Mouse (Mus musculus): Measurements from ENCODE around the gene Hoxc4. TPM values are rescaled to one million over a fixed set of nuclear protein-coding genes. Genes with fewer than 3 reads are reported as not detected.

The Hoxc4 gene
- polyA plus RNA-seq, 1 experiment from 2014 or later: 61.2 TPM

DNA sequence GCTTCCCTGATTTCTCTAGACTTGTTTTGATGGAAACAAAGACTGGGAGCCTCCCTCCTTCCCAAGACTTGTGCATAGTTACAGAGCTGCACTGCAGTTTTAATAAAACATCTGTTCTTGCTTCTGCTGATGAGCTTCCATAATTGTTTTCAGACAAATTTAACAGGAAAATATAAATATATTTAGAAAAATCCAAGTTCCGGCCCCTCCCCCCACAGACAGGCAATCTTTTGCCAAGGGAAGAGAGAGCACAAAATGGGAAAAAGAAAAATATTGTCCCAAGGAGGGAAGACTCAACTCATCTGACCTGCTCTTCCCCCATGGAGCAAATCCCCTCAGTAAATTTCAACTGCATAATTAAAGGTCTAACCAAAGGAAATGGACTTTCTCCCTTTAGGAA is 12.4 kb upstream of the Hoxc4 start:
- H3K4me2 ChIP-seq (ENCODE audit: low read length): no peak overlapping the region
- no peak overlapping the region for H3K4me3 ChIP-seq (ENCODE audit: low read length)
- H3K9ac ChIP-seq (ENCODE audit: low read depth, low read length): no peak overlapping the region
- 16% methylated on average over 1 of the region's 1 CpGs for WGBS
- H3K4me1 ChIP-seq (ENCODE audit: control insufficient read depth, insufficient read depth, low read depth, low read length): no peaks in the 10 kb centered on the region
- H3K9me3 ChIP-seq (ENCODE audit: control insufficient read depth, low read length): no peaks in the 10 kb centered on the region
- H3K36me3 ChIP-seq (ENCODE audit: control insufficient read depth, insufficient read depth, low read length): no peaks in the 10 kb centered on the region
- H3K27me3 ChIP-seq (replicated peaks; ENCODE audit: control insufficient read depth, insufficient read depth, low read length): peaks cover 78% of the 10 kb centered on the region
- H3K27ac ChIP-seq (ENCODE audit: low read depth, low read length): no peak overlapping the region
- no peak for ATAC-seq

DNA sequence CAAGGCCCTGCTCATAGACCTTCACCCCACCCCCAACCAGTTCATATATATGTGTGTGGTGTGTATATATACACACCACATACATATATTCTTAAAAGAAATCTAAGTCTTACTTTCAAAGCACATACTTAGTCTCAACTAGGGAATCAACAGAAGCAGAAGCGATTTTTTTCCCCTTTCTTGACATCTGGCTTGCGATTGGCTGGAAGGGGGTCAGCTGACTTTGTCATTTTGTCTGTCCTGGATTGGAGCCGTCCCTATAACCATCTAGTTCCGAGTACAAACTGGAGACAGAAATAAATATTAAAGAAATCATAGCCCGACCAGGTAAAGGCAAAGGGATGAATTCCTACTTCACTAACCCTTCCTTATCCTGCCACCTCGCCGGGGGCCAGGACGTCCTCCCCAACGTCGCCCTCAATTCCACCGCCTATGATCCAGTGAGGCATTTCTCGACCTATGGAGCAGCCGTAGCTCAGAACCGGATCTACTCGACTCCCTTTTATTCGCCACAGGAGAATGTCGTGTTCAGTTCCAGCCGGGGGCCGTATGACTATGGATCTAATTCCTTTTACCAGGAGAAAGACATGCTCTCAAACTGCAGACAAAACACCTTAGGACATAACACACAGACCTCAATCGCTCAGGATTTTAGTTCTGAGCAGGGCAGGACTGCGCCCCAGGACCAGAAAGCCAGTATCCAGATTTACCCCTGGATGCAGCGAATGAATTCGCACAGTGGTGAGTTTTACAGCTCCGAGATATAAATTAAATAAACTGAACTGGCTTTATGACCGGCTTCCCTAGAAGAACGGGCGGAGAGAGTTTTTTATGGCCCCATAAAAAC is 9.2 kb upstream of the Hoxc4 start:
- Histone ChIP-seq H3K27me3 (replicated peaks; ENCODE audit: control insufficient read depth, insufficient read depth, low read length) (peaks cover 73% of the 10 kb centered on the region), H3K36me3 (ENCODE audit: control insufficient read depth, insufficient read depth, low read length) (no peaks in the 10 kb centered on the region), H3K4me2 (ENCODE audit: low read length) (peak overlapping the region; percentile 40), H3K4me1 (ENCODE audit: control insufficient read depth, insufficient read depth, low read depth, low read length) (peaks cover 3% of the 10 kb centered on the region), H3K4me3 (ENCODE audit: low read length) (peak overlapping the region; percentile 26), H3K27ac (ENCODE audit: low read depth, low read length) (no peak overlapping the region), H3K9ac (ENCODE audit: low read depth, low read length) (no peak overlapping the region), H3K9me3 (ENCODE audit: control insufficient read depth, low read length) (no peaks in the 10 kb centered on the region)
- no peak for ATAC-seq
- WGBS: 2% methylated on average over 27 of the region's 27 CpGs

DNA sequence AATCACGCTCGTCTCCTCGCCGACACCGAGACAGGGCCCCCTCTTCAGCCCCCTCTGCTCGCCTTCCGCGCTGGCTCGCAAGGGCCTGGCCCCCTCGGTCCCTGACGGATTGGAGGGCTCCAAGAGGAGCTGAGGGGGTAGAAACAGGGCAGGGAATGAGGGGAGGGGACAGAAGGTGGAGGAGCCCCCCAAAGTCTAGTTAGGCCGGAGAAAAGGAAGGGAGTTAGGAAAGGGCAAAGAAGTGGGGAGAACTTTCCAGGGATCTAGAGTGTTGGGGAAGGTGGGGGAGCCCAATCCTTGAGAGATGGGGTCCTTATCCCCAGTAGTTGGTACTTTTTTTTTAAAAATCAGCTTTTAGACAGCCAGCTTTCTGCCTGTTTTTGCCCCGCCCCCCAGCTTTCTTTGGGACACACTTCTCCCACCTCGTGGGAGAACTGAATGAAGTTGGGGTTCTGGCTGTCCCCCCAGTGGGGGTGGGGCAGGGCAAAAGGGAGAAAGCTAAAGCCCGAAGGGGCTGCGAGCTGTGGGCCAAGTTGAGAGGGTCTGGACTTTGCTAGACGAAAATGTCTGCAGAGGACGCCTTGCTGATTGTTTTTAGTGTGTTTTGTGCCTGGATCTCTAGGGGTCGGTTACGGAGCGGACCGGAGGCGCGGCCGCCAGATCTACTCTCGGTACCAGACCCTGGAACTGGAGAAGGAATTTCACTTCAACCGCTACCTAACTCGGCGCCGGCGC is 8.5 kb upstream of the Hoxc4 start:
- Histone ChIP-seq H3K27ac (ENCODE audit: low read depth, low read length) (peak overlapping the region; percentile 41; the same call in 1 of the 2 replicates), H3K27me3 (replicated peaks; ENCODE audit: control insufficient read depth, insufficient read depth, low read length) (peaks cover 66% of the 10 kb centered on the region), H3K36me3 (ENCODE audit: control insufficient read depth, insufficient read depth, low read length) (no peaks in the 10 kb centered on the region), H3K9ac (ENCODE audit: low read depth, low read length) (peak overlapping the region; percentile 23; the same call in 1 of the 2 replicates), H3K4me2 (ENCODE audit: low read length) (peak overlapping the region; percentile 37), H3K4me1 (ENCODE audit: control insufficient read depth, insufficient read depth, low read depth, low read length) (peaks cover 3% of the 10 kb centered on the region), H3K4me3 (ENCODE audit: low read length) (peak overlapping the region; percentile 26), H3K9me3 (ENCODE audit: control insufficient read depth, low read length) (no peaks in the 10 kb centered on the region)
- ATAC-seq: no peak
- 3% methylated on average over 31 of the region's 31 CpGs for WGBS

DNA sequence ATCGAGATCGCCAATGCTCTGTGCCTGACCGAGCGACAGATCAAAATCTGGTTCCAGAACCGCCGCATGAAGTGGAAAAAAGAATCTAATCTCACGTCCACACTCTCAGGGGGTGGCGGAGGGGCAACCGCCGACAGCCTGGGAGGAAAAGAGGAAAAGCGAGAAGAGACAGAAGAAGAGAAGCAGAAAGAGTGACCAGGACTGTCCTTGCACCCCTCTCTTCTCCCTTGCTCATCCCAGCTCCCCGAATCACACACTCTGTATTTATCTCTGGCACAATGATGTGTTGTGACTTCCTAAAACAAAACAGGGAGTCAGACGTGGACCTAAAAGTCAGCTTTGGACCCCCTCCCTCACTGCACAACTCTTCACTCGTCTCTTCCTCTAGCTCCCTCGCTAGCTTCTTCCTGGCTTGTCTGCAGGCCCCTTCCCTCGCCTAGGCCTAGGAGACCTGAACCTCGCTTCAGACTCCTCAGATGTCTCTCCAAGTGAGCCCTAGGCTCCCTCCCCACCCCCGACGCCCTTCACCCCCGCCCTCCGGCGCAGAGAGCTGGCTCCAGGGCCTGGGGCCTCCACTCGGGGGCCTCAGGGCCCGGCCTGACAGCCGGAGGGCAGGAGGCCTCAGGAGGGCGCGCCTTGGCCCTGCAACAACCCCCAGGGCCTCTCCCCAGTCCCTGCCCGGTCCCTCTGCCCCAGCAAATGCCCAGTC is 7.7 kb upstream of the Hoxc4 start:
- no peaks in the 10 kb centered on the region for H3K36me3 ChIP-seq (ENCODE audit: control insufficient read depth, insufficient read depth, low read length)
- no peak for ATAC-seq
- peak overlapping the region; percentile 6 for H3K4me3 ChIP-seq (ENCODE audit: low read length)
- peaks cover 3% of the 10 kb centered on the region for H3K4me1 ChIP-seq (ENCODE audit: control insufficient read depth, insufficient read depth, low read depth, low read length)
- H3K27me3 ChIP-seq (replicated peaks; ENCODE audit: control insufficient read depth, insufficient read depth, low read length): peaks cover 66% of the 10 kb centered on the region
- H3K27ac ChIP-seq (ENCODE audit: low read depth, low read length): no peak overlapping the region
- H3K9ac ChIP-seq (ENCODE audit: low read depth, low read length): peak overlapping the region; percentile 9; the same call in 1 of the 2 replicates
- 3% methylated on average over 28 of the region's 28 CpGs for WGBS
- no peaks in the 10 kb centered on the region for H3K9me3 ChIP-seq (ENCODE audit: control insufficient read depth, low read length)
- H3K4me2 ChIP-seq (ENCODE audit: low read length): peak overlapping the region; percentile 37

GRCm38 (mm10) chr15:103011928-103012486 is 6.7 kb upstream of the Hoxc4 start:
- H3K4me3 ChIP-seq (ENCODE audit: low read length): 0 out of 2 replicates have a peak overlapping the region, but pooled peaks have one; percentile 17
- H3K27me3 ChIP-seq (replicated peaks; ENCODE audit: control insufficient read depth, insufficient read depth, low read length): peaks cover 65% of the 10 kb centered on the region
- no peak overlapping the region for H3K27ac ChIP-seq (ENCODE audit: low read depth, low read length)
- H3K4me1 ChIP-seq (ENCODE audit: control insufficient read depth, insufficient read depth, low read depth, low read length): peaks cover 3% of the 10 kb centered on the region
- peak overlapping the region; percentile 23; the same call in 1 of the 2 replicates for H3K9ac ChIP-seq (ENCODE audit: low read depth, low read length)
- peak overlapping the region; percentile 35 for H3K4me2 ChIP-seq (ENCODE audit: low read length)
- no peaks in the 10 kb centered on the region for H3K36me3 ChIP-seq (ENCODE audit: control insufficient read depth, insufficient read depth, low read length)
- whole genome bisulfite sequencing: 11% methylated on average over 25 of the region's 26 CpGs
- no peak for ATAC-seq
- no peaks in the 10 kb centered on the region for H3K9me3 ChIP-seq (ENCODE audit: control insufficient read depth, low read length)

DNA sequence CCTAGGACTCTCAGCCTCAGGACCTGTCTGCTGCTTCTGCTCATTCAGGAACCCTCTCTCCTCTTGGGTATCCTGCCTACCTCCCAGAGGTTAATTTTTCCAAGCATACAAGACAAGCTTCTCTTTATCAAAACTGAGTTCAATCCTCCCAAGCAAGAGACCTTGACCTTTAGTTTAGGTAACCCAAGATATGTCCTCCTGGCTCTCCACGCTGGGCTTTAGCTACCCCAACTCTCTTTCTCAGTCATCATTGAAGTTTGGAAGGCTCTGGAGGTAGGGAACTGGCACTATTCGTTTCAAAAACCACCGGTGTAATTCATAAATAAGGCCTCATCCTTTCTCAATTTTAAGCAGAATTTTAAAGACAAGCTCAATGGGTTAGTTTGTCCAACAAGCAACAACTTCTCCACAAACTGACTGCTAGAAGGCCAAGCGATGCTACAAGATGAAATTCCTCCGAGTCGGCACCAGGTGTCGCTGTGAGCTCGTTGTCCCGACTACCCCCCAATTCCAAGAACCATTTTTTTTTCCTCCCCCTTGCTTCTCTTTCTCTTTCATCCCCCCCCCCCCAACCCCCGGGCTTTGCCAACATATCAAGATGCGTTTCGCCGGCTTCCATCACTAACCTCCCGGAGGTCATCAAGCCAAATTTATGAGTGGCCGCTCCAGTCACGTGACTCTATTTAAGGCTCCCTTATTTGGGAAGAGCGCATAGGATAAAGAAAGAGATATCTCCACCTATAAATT is 5.3 kb upstream of the Hoxc4 start:
- Histone ChIP-seq H3K9ac (ENCODE audit: low read depth, low read length) (no peak overlapping the region), H3K4me1 (ENCODE audit: control insufficient read depth, insufficient read depth, low read depth, low read length) (peaks cover 3% of the 10 kb centered on the region), H3K27me3 (replicated peaks; ENCODE audit: control insufficient read depth, insufficient read depth, low read length) (peaks cover 64% of the 10 kb centered on the region), H3K4me2 (ENCODE audit: low read length) (peak overlapping the region; percentile 62), H3K4me3 (ENCODE audit: low read length) (peak overlapping the region; percentile 41), H3K9me3 (ENCODE audit: control insufficient read depth, low read length) (no peaks in the 10 kb centered on the region), H3K27ac (ENCODE audit: low read depth, low read length) (no peak overlapping the region; the same call in 1 of the 2 replicates), H3K36me3 (ENCODE audit: control insufficient read depth, insufficient read depth, low read length) (no peaks in the 10 kb centered on the region)
- peak; percentile 29 for ATAC-seq
- whole genome bisulfite sequencing: 4% methylated on average over 17 of the region's 17 CpGs

DNA sequence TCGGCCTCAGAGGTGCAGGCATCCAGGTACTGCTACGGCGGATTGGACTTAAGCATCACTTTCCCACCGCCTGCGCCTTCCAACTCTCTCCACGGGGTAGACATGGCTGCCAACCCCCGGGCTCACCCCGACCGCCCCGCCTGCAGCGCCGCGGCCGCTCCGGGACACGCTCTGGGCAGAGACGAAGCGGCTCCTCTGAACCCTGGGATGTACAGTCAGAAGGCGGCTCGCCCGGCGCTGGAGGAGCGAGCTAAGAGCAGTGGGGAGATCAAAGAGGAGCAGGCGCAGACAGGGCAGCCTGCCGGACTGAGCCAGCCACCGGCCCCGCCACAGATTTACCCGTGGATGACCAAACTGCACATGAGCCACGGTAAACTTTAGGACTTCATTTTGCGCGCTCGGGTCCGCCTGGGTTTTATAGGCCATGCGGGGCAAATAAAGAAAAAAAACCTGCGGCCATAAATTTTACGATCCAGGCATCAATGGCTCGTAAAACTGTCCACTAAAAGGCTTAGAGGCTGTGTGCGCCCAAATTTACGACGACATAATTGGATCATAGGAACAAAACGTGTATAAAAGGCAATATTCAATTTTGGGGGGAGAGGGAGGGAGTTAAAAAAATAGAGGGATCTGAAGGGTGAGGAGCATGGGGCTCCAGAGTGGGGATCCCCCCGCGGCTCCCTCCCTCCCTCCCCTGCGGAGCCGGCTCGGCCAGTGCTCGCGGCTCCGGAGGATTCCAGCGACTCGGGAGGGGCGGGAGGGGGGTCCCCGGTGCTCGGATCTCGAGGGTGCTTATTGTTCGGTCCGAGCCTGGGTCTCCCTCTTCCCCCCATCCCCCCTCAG is 4.3 kb upstream of the Hoxc4 start:
- whole genome bisulfite sequencing: 1% methylated on average over 51 of the region's 57 CpGs
- Histone ChIP-seq H3K9me3 (ENCODE audit: control insufficient read depth, low read length) (no peaks in the 10 kb centered on the region), H3K4me3 (ENCODE audit: low read length) (peak overlapping the region; percentile 41), H3K27ac (ENCODE audit: low read depth, low read length) (peak overlapping the region; percentile 73), H3K27me3 (replicated peaks; ENCODE audit: control insufficient read depth, insufficient read depth, low read length) (peaks cover 65% of the 10 kb centered on the region), H3K4me1 (ENCODE audit: control insufficient read depth, insufficient read depth, low read depth, low read length) (peaks cover 3% of the 10 kb centered on the region), H3K9ac (ENCODE audit: low read depth, low read length) (peak overlapping the region; percentile 66), H3K36me3 (ENCODE audit: control insufficient read depth, insufficient read depth, low read length) (no peaks in the 10 kb centered on the region), H3K4me2 (ENCODE audit: low read length) (peak overlapping the region; percentile 62)
- peak; percentile 70 for ATAC-seq
